Mouse (Mus musculus): Measurements from ENCODE around the gene Mup9. TPM values are rescaled to one million over a fixed set of nuclear protein-coding genes. Genes with fewer than 3 reads are reported as not detected.
"Not testable (repeated sequence)": the region's sequence is repeated elsewhere in the genome, so short reads cannot be mapped to it uniquely, and the experiment has no call there.

Mup9 gene
- not detected in 2 replicates for polyA plus RNA-seq (2015; fragmentation: Nextera tagmentation; extraction: Ambion mirVana)

DNA sequence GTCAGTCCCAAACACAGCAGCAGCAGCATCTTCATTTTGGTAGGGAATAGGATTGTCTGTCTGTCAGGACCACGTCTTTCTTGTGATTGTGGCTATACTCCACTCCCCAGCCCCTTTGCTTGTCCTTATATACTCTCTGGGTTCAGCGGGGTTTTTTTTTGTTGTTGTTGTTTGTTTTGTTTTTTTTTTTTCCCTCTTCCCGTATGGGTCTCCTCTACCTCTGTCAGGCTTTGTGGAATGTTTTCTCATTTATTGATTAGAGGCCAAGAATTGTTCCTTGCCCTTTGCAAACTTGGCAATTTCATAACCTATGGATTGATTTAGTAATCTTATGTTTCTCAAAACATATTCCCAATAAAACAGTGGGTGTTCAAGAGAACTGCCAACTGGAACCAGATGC, at the start of gene Mup9:
Gene Mup9 (minus strand): TSS at position 101 of the 400 bp plus-strand sequence.
- H3K9ac ChIP-seq (replicated peaks); H3K4me2 ChIP-seq (replicated peaks); ATAC-seq (replicated peaks); H3K4me1 ChIP-seq; H3K9me3 ChIP-seq; H3K27me3 ChIP-seq; H3K36me3 ChIP-seq; H3K27ac ChIP-seq (replicated peaks); H3K4me3 ChIP-seq: not testable (repeated sequence)
- WGBS: 78% methylated on average over 3 of the region's 3 CpGs

Other genes starting within 250 kb of the Mup9 start
- gene Mup8, start 199.4 kb downstream of the Mup9 start, polyA plus RNA-seq (2015; fragmentation: Nextera tagmentation; extraction: Ambion mirVana): not detected in 2 replicates
- not detected in 2 replicates for gene Mup1, start 80.0 kb upstream of the Mup9 start, polyA plus RNA-seq (2015; fragmentation: Nextera tagmentation; extraction: Ambion mirVana)
- gene Mup10, start 160.2 kb upstream of the Mup9 start, polyA plus RNA-seq (2015; fragmentation: Nextera tagmentation; extraction: Ambion mirVana): not detected in 2 replicates
- gene Mup11, start 240.5 kb upstream of the Mup9 start, polyA plus RNA-seq (2015; fragmentation: Nextera tagmentation; extraction: Ambion mirVana): not detected in 2 replicates

Measured in forebrain, embryonic 15.5 days (tissue).